Mouse (Mus musculus) spleen, adult 12 weeks (tissue): ENCODE measurements around the gene Gsg1l.

Experiments used
- DNase-seq: peaks from one replicate; pipeline ENCODE4 v3.0.0; 2022; ENCODE audit warnings: low spot score

Gsg1l gene

GRCm38 (mm10) chr7:126080949-126081654, 1.1 kb downstream of the Gsg1l start:
- DNase-seq, result no peak

- DNase-seq, result no peak
Observed at GRCm38 (mm10) chr7:126076935-126077334, 5.3 kb downstream of the Gsg1l start.

GRCm38 (mm10) chr7:126075058-126075457, 7.2 kb downstream of the Gsg1l start:
- no peak for DNase-seq

- no peak for DNase-seq
Observed at GRCm38 (mm10) chr7:126070321-126070720, 11.9 kb downstream of the Gsg1l start.

DNA sequence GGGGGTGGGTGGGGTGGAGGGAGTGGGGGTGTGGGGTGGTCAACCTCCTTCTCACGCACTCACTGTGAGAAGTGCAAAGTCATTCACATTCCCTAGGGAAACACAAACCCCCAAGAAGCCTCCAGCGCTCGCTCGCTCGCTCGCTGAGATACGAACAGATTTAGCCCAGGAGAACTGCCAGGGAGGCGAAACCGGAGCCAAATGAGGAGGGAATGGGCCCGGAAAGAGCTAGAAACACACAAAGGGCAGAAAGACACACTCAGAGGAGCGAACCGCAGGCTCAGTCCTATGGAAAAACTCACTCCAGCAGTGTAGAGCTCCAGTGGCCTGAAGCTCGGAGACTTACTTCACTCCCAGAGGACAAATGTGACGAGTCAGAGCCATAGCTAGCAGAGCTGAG, 15.4 kb downstream of the Gsg1l start:
- no peak for DNase-seq

DNA sequence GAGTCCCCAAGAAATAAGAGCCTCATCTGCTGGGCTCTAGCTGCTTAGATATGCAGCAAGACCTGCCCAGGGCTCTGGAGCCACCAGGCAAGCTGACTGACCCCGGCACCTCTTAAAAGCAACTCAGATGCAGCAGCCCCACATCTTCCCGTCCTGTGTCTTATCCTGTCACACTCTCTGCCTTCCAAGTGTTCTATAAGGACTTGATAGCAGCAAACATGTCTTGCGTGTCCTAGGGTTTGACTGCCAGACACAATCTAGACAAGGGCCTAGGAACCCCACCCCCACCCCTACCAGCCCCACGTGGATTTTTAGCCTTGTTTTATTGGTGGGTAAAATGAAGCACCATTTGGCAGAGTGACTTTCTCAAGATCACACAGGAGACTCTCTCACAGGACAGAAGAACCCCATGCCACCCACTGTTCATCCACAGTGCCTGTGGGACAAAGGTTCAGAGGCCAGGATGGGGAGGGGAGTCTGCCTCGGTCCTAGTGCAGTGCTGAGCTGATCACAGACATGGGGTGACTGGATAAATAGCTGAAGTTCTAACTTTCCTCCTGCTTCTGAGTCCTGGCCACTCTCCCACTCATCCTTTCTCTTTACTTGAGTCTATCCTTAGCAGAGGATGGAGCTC, 16.9 kb downstream of the Gsg1l start:
- DNase-seq, result no peak

GRCm38 (mm10) chr7:126062228-126062627, 20.0 kb downstream of the Gsg1l start:
- DNase-seq, result no peak

- no peak for DNase-seq
Observed at GRCm38 (mm10) chr7:126058918-126059317, 23.3 kb downstream of the Gsg1l start.

- DNase-seq, result no peak
Observed at GRCm38 (mm10) chr7:126057332-126057914, 24.8 kb downstream of the Gsg1l start.

DNA sequence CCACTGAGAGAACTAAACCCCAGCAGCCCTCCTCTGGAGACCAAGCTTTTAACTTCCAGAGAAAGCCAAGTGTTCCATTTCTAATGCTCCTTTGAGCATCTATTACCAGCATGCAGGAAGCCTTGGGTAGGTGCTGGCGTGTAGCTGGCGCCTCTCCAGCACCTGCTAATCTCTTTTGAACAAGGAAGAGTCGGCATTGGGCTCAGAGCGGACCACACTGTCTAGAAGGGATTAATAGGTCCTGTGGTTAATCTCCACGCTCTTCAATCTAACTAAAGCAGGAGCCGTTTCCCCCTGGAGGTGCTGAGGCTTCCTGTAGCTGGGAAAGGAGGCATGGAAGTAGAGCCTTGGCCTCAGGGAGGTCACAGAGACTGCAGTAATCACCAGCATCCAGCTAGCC, 27.6 kb downstream of the Gsg1l start:
- no peak for DNase-seq

GRCm38 (mm10) chr7:126053618-126054017, 28.6 kb downstream of the Gsg1l start:
- no peak for DNase-seq

DNA sequence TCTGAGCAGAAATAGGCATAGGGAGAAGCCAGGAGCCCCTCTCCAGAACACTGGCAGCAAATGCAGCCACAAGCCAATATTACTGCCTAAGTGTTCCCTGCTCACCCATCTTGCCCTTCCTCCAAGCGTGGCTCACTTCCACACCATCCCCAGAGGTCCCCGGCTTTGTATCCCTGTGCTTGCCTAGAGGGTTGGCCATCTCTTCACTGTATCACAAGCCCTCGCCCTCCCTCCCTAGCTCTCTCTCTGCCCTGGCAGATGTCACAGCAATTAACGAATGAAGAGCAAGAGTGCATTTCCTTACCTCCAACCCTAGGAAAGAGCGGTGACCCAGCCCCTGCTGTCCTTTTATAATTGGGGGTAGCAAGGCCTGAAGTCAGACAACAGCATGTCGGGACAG, 30.3 kb downstream of the Gsg1l start:
- no peak for DNase-seq

DNA sequence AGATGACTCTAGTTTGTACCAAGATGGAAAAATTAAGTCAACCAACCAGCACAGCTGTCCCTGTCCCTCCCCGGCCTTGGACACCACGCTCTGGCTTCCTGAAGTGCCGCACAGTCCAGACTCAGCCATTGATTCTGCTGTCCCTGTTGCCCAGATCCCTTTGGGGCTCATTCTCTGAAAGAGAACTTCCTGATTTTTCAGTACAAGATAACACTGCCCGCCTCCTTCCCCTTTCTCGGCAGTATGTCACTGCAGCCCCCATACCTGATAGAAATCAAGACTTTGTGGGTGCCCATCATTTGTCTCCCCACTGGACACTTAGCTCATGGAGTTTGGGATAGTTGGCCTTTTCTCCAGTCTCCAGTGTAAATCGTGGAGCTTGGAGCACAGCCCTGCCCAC, 37.1 kb downstream of the Gsg1l start:
- DNase-seq, result no peak

DNA sequence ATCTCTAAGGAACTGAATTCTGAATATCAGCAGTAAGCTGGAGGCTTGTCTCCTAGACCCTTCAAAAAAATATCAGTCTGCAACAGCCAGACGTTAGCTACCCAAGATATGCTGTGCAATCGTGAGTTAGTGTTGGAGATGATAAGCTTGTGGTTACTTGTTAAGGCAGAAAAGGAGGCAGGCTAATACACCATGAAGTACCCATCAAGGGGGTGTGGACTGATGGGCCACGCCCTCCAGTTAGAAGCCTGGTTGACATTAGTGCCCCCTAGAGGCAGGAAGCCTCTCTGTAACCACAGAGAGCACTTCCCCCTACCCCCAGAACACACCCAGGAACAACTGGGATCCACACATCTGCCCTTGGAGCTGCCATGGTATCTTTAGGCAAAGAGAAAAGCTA, 39.9 kb downstream of the Gsg1l start:
- peak; percentile 32 for DNase-seq

GRCm38 (mm10) chr7:126040794-126041526, 41.3 kb downstream of the Gsg1l start:
- DNase-seq, result no peak

GRCm38 (mm10) chr7:126039847-126040246, 42.4 kb downstream of the Gsg1l start:
- no peak for DNase-seq

- DNase-seq, result peak; percentile 10
Observed at GRCm38 (mm10) chr7:126039247-126039835, 42.9 kb downstream of the Gsg1l start.

GRCm38 (mm10) chr7:126038366-126039246, 43.6 kb downstream of the Gsg1l start:
- DNase-seq, result no peak

DNA sequence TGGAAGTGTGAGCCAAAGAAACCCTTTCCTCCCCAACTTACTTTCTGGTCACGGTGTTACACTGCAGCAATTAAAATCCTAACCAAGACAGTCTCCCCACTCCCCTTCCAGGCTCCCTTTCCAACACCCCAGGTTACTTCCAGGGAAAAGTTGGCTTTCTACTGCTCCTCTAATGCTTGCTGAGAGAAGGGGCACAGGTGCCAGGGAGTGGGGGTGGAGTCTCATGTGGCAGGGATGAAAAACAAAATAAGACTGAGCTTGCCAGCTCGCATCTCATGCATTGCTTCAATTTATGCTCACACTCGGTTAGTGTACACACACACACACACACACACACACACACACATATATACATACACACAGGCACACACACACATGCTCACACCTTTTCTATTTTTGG, 46.9 kb downstream of the Gsg1l start:
- DNase-seq, result no peak

DNA sequence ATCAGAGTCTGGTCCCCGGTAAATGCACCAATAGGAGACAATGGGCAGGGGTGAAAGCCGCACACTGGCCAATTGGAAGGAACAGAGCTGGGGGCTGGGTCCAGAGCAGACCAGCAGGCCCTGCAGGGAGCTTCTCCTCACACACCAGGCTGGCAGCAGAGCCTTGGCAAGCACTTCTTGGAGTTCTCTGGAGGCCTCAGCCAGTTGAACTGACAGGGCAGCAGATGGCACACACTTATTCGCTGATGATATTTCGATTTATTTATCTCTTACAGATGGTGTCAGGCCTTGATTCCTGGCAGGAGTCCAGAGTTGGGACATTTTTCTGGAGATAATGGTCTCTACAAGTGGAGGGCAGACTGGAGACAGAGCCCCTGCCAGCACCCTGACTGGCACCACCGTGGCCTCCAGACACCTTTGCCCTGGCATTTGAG, 49.4 kb downstream of the Gsg1l start:
- no peak for DNase-seq

DNA sequence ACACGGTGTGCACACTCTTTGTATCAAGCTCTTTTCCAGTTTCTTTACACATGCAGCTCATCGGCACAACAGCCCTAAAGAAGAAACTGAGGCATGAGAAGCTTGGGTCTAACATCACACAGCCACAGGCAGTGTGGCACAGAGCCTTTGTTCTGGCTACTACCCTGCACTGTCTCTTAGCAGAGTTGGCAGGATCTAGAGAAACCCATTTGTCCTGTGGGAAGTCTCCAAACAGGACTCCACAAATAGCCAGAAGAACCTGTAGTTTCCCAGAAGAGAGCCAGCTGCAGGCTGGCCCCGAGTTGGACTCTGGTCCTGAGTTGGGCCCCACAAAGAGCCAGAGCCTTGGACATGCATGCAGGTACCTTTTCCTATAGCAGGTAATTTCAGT, 49.9 kb downstream of the Gsg1l start:
- no peak for DNase-seq
